Mouse (Mus musculus) cerebellum, adult 2 months (tissue): Measurements from ENCODE around the gene Rad51b. TPM values are rescaled to one million over a fixed set of nuclear protein-coding genes. Genes with fewer than 3 reads are reported as not detected.

Source experiments
- DNase-seq, 2 experiments: peaks; one replicate each; pipeline ENCODE4 v3.0.0; 2021
- H3K27ac ChIP-seq: fragments of 200-500 bp; 2 replicates; pipeline ENCODE4 v1.5.1; 2012; ENCODE audit warnings: low read length, control low read depth, inconsistent platforms; ENCODE audit not compliant: insufficient read depth
- H3K27me3 ChIP-seq: fragments of 200-500 bp; 2 replicates; pipeline ENCODE4 v1.6.1; 2012; ENCODE audit warnings: inconsistent platforms, mild to moderate bottlenecking, low read length, moderate library complexity; ENCODE audit not compliant: control insufficient read depth, insufficient read depth
- H3K4me1 ChIP-seq: fragments of 200-500 bp; 2 replicates; pipeline ENCODE4 v1.6.1; 2011; ENCODE audit warnings: low read length; ENCODE audit not compliant: control insufficient read depth, insufficient read depth
- H3K4me3 ChIP-seq: fragments of 200-500 bp; replicated peaks from 2 replicates; pipeline ENCODE3; 2011; ENCODE audit warnings: mild to moderate bottlenecking, low read depth, low read length, control low read depth; ENCODE audit not compliant: insufficient read depth
- CTCF ChIP-seq: fragments of 200-500 bp; IDR thresholded peaks from 2 replicates; pipeline ENCODE4 v1.5.1; 2011; ENCODE audit warnings: low read depth, mild to moderate bottlenecking, control low read depth, low read length, moderate library complexity, borderline replicate concordance; ENCODE audit not compliant: insufficient read depth
- POLR2A ChIP-seq: fragments of 200-500 bp; IDR thresholded peaks from 2 replicates; pipeline ENCODE4 v1.6.1; 2011; ENCODE audit warnings: low read length, control low read depth, borderline replicate concordance; ENCODE audit not compliant: insufficient read depth
- WGBS: fragments of 180-500 bp; shearing (Covaris S2); methylation state at CpG from one replicate; pipeline ENCODE4 v1.1.7; 2018; 5-methylcytosine and 5-hydroxymethylcytosine counted together
- polyA plus RNA-seq: library from polyadenylated mRNA; depleted of rRNA; stranded (reverse); fragments of >200 nt; gene quantifications from 2 replicates; pipeline ENCODE4 v1.2.3, GENCODE M21; 2012

Rad51b gene
- polyA plus RNA-seq, 1 experiment, result 0.23 TPM

GRCm38 (mm10) chr12:79447039-79447438 is 150.0 kb downstream of the Rad51b start:
- Histone ChIP-seq H3K4me1 (no peaks in the 10 kb centered on the region), H3K27ac (no peak overlapping the region), H3K4me3 (no peak overlapping the region), H3K27me3 (no peaks in the 10 kb centered on the region)
- DNase-seq, result no peak
- 85% methylated on average over 3 of the region's 3 CpGs for WGBS
- TF ChIP-seq POLR2A, result no peak
- TF ChIP-seq CTCF, result no peak

- no peak for DNase-seq
- Histone ChIP-seq H3K4me1 (no peaks in the 10 kb centered on the region), H3K27me3 (no peaks in the 10 kb centered on the region), H3K4me3 (no peak overlapping the region), H3K27ac (no peak overlapping the region)
- WGBS, result 76% methylated on average over 8 of the region's 8 CpGs
- TF ChIP-seq POLR2A (no peak), CTCF (no peak)
Observed at GRCm38 (mm10) chr12:79449817-79450411, 152.8 kb downstream of the Rad51b start.

GRCm38 (mm10) chr12:79452882-79453281 is 155.8 kb downstream of the Rad51b start:
- H3K4me3 ChIP-seq, result no peak overlapping the region
- no peak for DNase-seq
- 69% methylated on average over 4 of the region's 4 CpGs for WGBS
- no peaks in the 10 kb centered on the region for H3K4me1 ChIP-seq
- no peaks in the 10 kb centered on the region for H3K27me3 ChIP-seq
- H3K27ac ChIP-seq, result no peak overlapping the region
- TF ChIP-seq CTCF, result no peak
- no peak for TF ChIP-seq POLR2A

GRCm38 (mm10) chr12:79454017-79454416 is 156.9 kb downstream of the Rad51b start:
- 57% methylated on average over 4 of the region's 4 CpGs for WGBS
- no peak for DNase-seq
- no peaks in the 10 kb centered on the region for H3K4me1 ChIP-seq
- TF ChIP-seq POLR2A (no peak), CTCF (no peak)
- H3K27ac ChIP-seq, result no peak overlapping the region
- no peak overlapping the region for H3K4me3 ChIP-seq
- no peaks in the 10 kb centered on the region for H3K27me3 ChIP-seq

GRCm38 (mm10) chr12:79455061-79455847 is 158.2 kb downstream of the Rad51b start:
- Histone ChIP-seq H3K4me3 (no peak overlapping the region), H3K4me1 (no peaks in the 10 kb centered on the region), H3K27me3 (no peaks in the 10 kb centered on the region), H3K27ac (no peak overlapping the region)
- DNase-seq, result no peak
- WGBS, result 51% methylated on average over 12 of the region's 12 CpGs
- no peak for TF ChIP-seq CTCF
- no peak for TF ChIP-seq POLR2A

- 29% methylated on average over 3 of the region's 3 CpGs for WGBS
- Histone ChIP-seq H3K27ac (no peak overlapping the region), H3K4me3 (no peak overlapping the region), H3K4me1 (no peaks in the 10 kb centered on the region), H3K27me3 (no peaks in the 10 kb centered on the region)
- no peak for TF ChIP-seq POLR2A
- no peak for TF ChIP-seq CTCF
- DNase-seq, result no peak
Observed at GRCm38 (mm10) chr12:79455848-79456164, 158.7 kb downstream of the Rad51b start.

- no peak overlapping the region for H3K4me3 ChIP-seq
- TF ChIP-seq POLR2A (no peak), CTCF (no peak)
- H3K27ac ChIP-seq, result no peak overlapping the region
- 96% methylated on average over 9 of the region's 9 CpGs for WGBS
- DNase-seq, result no peak
- H3K27me3 ChIP-seq, result no peaks in the 10 kb centered on the region
- no peaks in the 10 kb centered on the region for H3K4me1 ChIP-seq
Observed at GRCm38 (mm10) chr12:79456251-79456650, 159.2 kb downstream of the Rad51b start.

- Histone ChIP-seq H3K27ac (no peak overlapping the region), H3K4me3 (no peak overlapping the region), H3K4me1 (no peaks in the 10 kb centered on the region), H3K27me3 (no peaks in the 10 kb centered on the region)
- WGBS, result 84% methylated on average over 3 of the region's 3 CpGs
- TF ChIP-seq POLR2A, result no peak
- no peak for TF ChIP-seq CTCF
- DNase-seq, result no peak
Observed at GRCm38 (mm10) chr12:79463371-79463770, 166.3 kb downstream of the Rad51b start.
